Mouse (Mus musculus) thymus, adult 2 months (tissue): ENCODE measurements at regions not wholly inside any gene's neighbourhood (a gene's known extent, or its start where the extent isn't known, plus 50 kb on each side); places are given as distances from the start of the nearest gene placed in this dataset.

Source experiments
- CTCF ChIP-seq: fragments of 200-500 bp; IDR thresholded peaks from 2 replicates; pipeline ENCODE4 v1.5.1; 2012; ENCODE audit warnings: mild to moderate bottlenecking, control low read depth, low read length, moderate library complexity, borderline replicate concordance; ENCODE audit not compliant: control insufficient read depth, poor library complexity, insufficient read depth; ENCODE audit errors: extremely low read depth
- POLR2A ChIP-seq: fragments of 200-500 bp; IDR thresholded peaks from 2 replicates; pipeline ENCODE4 v1.6.1; 2012; ENCODE audit warnings: mild to moderate bottlenecking, low read length, control low read depth, moderate library complexity; ENCODE audit not compliant: control insufficient read depth, poor library complexity, insufficient read depth; ENCODE audit errors: extremely low read depth

DNA sequence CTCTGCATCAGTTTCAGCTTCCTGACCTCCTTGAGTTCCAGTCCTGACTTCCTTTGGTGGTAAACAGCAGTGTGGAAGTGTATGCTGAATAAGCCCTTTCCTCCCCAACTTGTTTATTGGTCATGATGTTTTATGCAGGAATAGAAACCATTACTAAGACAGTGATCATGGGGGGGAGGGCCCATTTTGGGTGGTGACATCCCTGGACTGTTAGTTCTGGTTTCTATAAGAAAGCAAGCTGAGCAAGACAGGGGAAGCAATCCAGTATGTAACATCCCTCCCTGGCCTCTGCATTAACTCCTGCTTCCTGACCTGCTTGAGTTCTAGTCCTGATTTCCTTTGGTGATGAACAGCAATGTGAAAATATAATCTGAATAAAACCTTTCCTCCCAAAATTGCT, 124.5 kb downstream of the Gm10715 start:
- no peak for TF ChIP-seq CTCF
- no peak for TF ChIP-seq POLR2A
